Mouse (Mus musculus): ENCODE results near the gene Uso1.
"Not testable (repeated sequence)": the region's sequence is repeated elsewhere in the genome, so short reads cannot be mapped to it uniquely, and the experiment has no call there.

The Uso1 gene

GRCm38 (mm10) chr5:92128570-92128969 lies 9.2 kb upstream of the Uso1 start:
- DNase-seq = peak; percentile 67

- no peak for DNase-seq
Observed at GRCm38 (mm10) chr5:92129321-92129768, 8.4 kb upstream of the Uso1 start.

GRCm38 (mm10) chr5:92130040-92130682 lies 7.6 kb upstream of the Uso1 start:
- DNase-seq = no peak

- DNase-seq = no peak
Observed at GRCm38 (mm10) chr5:92132127-92132526, 5.6 kb upstream of the Uso1 start.

GRCm38 (mm10) chr5:92133006-92133405 lies 4.7 kb upstream of the Uso1 start:
- not testable (repeated sequence) for DNase-seq

- DNase-seq = no peak
Observed at GRCm38 (mm10) chr5:92134934-92135333, 2.8 kb upstream of the Uso1 start.

GRCm38 (mm10) chr5:92136536-92137238 lies 1.1 kb upstream of the Uso1 start:
- no peak for DNase-seq

- DNase-seq = peak; percentile 75
Observed at GRCm38 (mm10) chr5:92138093-92138621, 419 bp downstream of the Uso1 start.

- no peak for DNase-seq
Observed at GRCm38 (mm10) chr5:92139191-92139590, 1.5 kb downstream of the Uso1 start.

- no peak for DNase-seq
Observed at GRCm38 (mm10) chr5:92141696-92142095, 4.0 kb downstream of the Uso1 start.

- DNase-seq = no peak
Observed at GRCm38 (mm10) chr5:92142481-92142880, 4.7 kb downstream of the Uso1 start.

- DNase-seq = no peak
Observed at GRCm38 (mm10) chr5:92143665-92144064, 5.9 kb downstream of the Uso1 start.

- no peak for DNase-seq
Observed at GRCm38 (mm10) chr5:92144954-92145708, 7.4 kb downstream of the Uso1 start.

GRCm38 (mm10) chr5:92148248-92148647 lies 10.5 kb downstream of the Uso1 start:
- no peak for DNase-seq

GRCm38 (mm10) chr5:92149330-92149982 lies 11.7 kb downstream of the Uso1 start:
- DNase-seq = no peak

GRCm38 (mm10) chr5:92154861-92155260 lies 17.1 kb downstream of the Uso1 start:
- no peak for DNase-seq

- no peak for DNase-seq
Observed at GRCm38 (mm10) chr5:92165976-92166375, 28.2 kb downstream of the Uso1 start.

GRCm38 (mm10) chr5:92183071-92183830 lies 45.5 kb downstream of the Uso1 start:
- peak; percentile 72 for DNase-seq

GRCm38 (mm10) chr5:92188881-92189483 lies 51.2 kb downstream of the Uso1 start:
- no peak for DNase-seq

- DNase-seq = peak; percentile 74
Observed at GRCm38 (mm10) chr5:92195716-92196115, 58.0 kb downstream of the Uso1 start.

- no peak for DNase-seq
Observed at GRCm38 (mm10) chr5:92196895-92197811, 59.4 kb downstream of the Uso1 start.
